Mouse (Mus musculus) erythroblast, adult 5-6 weeks (primary cell): Measurements from ENCODE around the gene Ubiad1. TPM values are rescaled to one million over a fixed set of nuclear protein-coding genes. Genes with fewer than 3 reads are reported as not detected.
A peak's percentile ranks its signal among the peaks of the same experiment; 100 is the strongest.

ENCODE experiments used
- ATAC-seq: replicated peaks from 2 replicates; pipeline ENCODE4 v1.8.0; 2016; ENCODE audit warnings: moderate number of reproducible peaks, mild to moderate bottlenecking, moderate TSS enrichment, inconsistent platforms; ENCODE audit not compliant: poor library complexity, low FRiP score, severe bottlenecking
- total RNA-seq, 2 experiments: library from RNA; stranded (forward) in 1 of 2; stranded (reverse) in 1 of 2; fragments of 150-400 nt in 1 of 2; fragments of 200-764, 138-1000 nt in 1 of 2; gene quantifications; 2 replicates each; pipeline versions ENCODE4 v1.2.3 to v1.2.4; 2015 to 2017; ENCODE audit warnings: low replicate concordance in 2 of 2

Gene Ubiad1
- total RNA-seq, 2 experiments from 2014 or later: 0.77 to 1.3 TPM

DNA sequence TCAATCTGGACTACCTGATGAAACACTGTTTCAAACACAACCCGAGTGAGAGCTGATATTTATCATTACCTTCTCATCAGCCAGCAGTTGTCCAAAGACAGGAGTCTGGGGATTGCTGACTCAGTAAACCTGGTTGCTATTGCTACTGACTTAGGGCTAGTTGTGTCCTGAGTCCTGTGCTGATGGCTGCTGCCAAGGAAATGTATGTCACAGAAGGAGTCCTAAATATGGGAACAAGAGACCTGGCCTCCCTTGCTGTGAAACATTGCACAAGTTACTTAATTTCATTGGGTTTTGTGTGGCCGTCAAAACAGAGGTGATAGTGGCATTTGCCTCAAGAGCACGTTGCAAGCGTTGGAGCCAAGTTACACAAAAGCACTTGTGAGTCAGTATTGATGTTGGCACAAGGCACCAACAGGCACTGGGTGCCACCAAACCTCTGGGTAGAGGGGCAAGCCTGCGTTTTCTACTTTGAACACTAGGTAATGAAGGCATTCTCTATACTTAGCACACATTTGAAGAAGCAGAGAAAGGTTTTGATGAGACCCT lies 11.0 kb upstream of the Ubiad1 start:
- no peak for ATAC-seq

DNA sequence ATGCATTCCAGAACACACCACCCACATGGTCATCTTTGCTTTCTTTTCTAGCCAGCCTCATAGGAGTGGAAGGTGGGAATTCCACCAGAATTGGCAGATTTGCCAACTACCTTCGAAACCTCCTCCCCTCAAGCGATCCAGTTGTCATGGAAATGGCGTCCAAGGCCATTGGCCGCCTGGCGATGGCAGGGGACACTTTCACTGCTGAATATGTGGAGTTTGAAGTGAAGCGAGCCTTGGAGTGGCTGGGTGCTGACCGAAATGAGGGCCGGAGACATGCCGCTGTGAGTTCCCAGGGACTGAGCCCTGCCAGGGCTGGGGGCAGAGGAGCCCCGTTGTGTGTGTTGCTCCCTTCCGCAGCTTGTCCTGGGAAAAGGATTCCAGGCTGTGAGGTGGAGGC lies 9.1 kb upstream of the Ubiad1 start:
- ATAC-seq: no peak

DNA sequence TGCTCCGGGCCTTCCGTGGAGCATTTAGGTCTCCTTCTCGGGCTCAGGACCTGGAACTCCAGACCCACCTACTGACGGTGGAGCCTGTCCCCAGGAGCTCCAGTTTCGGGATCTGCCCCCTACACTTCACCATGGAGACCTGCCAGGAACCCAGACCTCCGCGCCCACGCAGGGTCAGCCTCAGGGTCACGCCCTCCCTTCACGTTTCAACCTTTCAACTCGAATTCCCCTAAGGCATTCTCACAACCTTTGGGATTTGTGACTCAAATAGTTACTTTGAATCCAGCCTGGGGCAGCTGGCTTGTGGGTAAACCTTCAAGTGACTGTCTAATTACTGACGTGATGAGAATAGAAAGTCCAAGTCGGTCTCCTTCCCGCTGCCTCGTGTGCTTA lies 4.3 kb upstream of the Ubiad1 start:
- ATAC-seq: no peak

DNA sequence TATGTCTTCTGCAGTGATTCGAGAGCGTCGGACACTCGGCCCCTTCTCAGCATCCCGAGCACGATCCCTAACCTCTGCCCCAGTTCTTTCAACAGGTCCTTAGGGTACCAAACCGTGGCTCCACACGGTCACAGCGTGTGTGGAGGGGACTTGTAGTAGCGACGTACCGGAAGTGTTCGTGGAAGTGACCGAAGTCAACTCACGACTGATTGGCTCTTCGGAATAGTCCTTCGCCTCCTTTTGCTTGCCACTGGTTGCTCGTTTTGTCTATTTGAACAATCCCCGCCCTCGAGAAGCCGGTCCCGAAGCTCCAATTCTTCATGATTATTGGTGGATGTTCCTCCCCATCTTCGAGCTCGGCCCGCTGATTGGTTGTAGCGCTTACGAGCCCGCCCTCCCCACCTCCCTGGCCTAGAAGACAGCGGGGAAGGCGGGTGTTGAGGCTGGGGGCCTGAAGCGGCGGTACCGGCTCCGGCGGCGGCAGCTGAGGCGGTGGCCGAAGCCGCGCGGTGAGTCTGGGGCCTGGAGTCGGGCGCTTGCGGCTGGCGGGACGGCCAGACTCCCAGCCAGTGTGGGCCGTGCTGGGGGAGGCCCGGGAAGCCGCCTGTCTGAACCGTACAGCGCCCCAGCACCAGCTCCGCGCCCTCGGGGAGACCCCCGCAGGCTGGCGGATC lies 3.7 kb upstream of the Ubiad1 start, which contains the start of gene Mtor:
Gene Mtor (plus strand): TSS at position 433 of the 674 bp plus-strand sequence.
- peak; percentile 93 for ATAC-seq

DNA sequence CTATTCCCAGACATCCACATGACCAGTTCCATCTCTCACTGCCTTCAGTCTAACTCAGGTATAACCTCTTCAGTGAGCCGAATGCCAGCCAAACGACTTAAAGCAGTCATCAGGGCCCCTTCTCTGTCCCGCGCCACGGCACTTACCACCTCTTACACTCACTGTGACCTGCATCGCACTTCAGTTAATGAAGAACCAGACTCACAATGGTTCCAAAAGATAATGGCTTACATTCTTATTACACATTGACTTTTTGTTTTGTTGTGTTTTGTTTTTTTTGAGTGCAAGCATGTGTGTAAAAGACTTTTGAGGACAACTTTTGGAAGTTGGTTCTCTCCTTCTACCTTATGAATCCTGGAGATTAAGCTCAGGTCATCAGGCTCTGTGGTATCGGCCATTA lies 2.0 kb downstream of the Ubiad1 start:
- ATAC-seq: no peak

DNA sequence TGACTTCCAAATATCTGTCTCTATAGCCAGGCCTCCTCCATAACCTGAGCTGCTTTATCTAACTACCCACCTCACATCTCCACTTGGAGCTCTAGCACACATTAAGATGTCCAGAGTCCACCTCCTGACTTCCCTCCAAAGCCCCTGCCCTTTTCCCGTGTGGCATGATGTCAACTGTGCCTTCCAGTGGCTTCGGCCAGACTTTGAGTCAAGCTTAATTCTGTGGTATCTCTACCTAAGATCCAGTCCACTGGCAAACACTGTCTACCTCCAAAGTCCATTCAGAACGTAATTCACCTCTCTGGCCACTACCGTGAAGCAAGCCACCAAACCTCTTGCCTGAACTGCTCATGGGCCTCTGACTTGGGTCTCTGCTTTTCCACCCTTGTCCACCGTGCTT lies 2.6 kb downstream of the Ubiad1 start:
- ATAC-seq: no peak

DNA sequence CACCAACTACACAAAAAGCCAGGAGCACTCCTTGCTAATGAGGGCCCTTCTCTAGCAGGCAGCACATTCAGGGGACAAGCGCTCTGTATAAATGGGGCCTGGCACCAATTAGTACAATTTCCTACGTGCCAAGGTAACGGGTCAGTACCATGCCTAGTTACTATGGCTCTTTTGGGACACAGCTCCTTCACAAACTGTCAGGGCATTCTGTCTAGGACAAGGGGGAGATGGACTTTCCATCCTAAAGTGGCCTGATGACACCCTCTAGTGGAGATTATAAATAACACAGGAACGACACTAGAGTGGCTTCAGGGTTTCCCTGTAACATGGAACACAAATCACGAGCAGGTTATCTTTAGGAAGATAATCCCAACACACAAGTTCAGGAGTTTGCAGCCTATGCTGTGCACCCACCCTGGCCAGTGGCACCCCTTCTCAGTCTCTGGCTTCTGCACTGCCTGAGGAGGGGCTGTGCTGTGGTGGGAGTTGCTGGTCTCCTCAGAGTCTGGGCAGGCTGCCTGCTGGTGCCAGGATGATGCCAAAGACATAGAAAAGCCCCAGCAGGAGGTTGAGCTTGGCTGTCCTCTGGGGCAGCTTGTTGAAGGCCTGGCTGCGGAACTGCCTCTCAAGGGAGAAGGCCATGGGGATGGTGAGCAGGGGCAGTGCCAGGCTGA lies 8.8 kb downstream of the Ubiad1 start:
- no peak for ATAC-seq

DNA sequence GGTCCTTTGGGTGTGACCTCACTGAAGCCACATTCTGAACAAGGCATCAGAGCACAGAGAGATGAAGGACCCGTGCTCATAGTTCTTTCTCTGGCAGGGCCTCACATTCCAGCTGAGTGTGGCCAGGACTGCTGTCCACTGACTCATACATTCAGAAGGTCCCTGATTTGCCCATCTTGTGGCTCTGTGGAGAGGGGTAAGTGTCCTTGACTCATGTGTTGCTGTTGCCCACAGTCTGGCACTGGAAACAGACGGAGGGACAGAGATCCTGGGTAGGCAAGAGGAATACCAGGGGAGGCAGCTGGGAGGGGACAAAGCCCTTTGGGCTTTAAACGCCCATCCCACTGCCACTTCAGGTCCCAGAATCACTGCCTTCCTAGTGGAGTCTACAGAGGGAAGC lies 9.5 kb downstream of the Ubiad1 start:
- ATAC-seq: no peak

DNA sequence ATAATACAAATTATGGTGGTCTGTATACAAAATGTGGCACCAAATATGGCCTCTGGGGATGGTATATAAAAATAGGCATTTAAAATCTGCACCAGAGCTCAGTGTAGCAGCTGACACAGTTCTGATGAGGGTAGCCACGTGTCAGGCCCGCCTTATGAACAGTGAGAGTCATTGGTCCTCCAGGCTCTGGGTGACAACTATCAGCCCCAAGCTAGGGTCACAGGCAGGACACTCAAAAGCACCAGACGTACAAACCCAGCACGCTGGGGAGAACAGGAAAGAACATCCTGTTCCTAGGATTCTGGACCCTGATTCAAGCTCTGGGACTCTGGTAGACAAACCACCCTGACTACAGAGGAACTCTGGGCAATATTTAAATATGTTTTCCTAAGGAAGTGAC lies 10.0 kb downstream of the Ubiad1 start:
- ATAC-seq: no peak

DNA sequence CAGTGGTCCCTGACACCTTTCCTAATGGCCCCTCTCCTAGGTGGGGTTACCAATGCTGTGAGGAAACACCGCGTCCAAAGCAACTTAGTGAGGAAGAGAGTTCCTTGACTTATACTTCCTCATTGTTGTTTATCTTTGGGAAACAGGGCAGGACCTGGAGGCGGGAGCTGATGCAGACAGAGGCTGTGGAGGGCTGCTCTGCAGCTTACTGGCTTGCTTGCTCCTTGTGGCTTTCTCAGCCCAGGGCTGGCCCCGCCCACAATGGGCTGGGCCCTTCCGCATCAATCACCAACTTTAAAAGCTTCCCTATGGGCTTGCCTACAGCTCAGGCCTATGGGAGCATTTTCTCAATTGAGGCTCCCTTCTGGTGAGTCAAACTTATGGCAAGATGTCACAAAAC lies 10.8 kb downstream of the Ubiad1 start:
- ATAC-seq: no peak

DNA sequence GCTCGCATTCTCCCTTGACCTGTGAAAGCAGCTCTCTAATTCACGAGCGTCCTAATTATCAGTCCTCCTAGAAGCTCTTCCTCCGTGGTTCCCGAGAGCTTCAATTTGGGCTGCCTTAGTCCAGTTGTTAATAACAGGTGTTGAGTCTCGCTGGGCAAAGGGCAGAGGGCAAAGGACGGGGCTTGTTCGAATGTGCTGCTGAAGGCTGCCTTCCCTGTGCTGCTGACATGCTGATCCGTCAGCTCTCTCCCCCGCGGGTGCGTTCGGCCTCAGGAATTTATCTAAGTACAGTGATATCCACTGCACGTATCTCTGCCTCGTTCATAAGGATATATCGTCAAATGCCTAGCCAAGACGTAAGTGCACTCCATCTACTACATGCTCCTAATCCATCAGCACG lies 11.2 kb downstream of the Ubiad1 start:
- ATAC-seq: no peak

DNA sequence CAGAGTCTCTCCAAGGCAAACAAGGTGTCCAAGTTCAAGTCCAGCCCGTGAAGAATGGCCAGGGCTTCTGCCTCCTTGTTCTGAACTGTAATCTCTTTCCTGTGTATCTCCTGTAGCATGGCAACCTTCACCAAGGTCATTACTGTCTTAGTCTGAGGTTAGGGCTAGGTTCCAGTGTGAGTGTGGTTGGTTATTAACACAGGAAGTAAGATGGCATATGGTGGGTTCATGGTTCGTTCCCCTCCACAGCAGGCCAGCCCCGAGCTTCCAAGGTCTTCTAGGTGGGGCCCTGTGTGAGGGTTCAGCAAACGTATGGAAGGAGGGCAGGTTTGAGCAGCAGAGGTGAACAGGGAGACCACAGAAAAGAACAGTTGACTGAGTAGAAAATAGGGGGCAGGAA lies 12.1 kb downstream of the Ubiad1 start:
- ATAC-seq: no peak

DNA sequence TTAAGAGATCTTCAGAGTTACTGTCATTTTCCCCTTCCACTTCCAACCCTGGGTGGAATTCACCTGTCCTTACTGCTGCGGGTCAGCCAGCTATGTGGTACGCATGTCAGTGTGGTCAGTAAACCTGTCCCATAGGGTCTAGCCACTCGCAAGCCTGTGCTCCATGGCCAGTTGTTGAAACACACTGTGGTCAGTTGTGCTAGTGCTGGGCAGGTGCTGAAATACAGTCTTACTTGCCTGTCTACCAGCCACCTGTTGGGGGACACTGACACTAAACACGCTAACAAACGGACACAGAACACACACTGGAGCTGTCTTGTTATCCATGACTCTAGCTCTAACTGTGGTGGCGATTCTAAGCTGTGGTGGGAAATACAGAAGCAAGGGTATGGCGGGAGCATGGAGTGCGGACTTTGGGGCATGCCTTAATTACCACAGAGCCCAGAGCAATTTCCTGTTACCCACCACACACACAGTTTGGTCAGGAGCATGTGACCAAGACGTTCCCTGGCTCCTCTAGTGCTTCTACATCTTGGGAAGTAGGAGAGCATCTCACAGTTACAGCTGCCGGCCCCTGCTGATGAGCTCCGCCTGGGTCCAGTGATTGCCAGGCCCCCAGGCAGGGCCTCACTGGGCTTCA lies 13.6 kb downstream of the Ubiad1 start:
- ATAC-seq: no peak

DNA sequence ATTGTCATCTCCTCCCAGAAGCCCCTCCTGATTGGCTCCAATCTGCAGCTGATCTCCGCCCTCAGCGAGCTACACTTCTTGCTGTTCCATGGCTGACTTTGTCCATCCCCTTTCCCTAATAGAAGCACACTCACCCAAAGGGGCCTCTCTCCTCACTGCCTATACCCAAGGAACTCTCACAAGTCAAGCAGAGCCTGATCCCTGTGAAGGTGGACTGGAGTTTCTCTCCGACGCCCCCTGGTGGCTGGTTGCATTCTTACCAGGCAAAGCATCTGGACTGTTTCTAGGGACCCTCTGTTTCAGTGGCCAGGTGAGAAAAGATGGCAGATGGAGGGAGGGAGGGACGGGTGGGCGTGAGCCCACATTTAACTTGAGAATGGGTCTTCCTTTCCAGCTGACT lies 14.9 kb downstream of the Ubiad1 start:
- ATAC-seq: peak; percentile 71

DNA sequence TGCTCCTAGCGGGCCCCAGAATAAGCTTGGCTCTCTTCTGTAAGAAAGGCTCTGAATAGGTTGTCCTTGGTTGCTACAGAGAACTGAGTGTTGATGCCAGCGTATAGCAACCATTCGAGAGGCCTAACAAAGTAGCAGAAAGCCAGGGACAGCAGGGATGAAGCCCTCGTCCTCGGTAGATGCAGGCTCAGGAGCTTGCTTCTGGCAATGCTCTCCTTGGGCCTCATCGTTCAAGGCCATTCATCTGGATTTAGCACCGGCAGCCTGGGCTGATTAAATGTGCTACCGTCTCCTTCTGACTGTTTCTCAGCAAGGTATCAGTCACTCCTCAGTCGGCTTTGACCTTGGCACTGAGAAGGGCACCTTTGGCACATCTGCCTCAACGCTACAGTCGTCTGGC lies 15.4 kb downstream of the Ubiad1 start:
- no peak for ATAC-seq

DNA sequence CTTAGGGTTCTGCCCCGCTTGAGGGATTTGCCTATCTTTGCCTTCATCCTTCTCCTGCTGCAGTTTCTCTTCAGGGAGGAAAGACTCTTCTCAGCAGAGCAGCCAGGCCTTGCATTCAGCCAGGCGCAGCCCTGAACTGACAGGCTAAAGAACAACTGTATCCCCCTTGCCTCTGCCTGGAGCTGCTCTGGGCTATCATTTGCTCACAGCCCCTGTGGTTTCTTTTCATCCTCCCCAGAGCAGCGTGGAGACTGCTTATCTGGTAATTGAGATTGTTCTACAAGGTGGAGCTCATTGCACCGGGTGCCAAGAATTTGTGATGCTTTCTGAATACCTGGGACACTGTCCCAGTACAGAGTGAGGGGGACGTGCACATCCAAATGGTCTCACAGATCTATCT lies 16.0 kb downstream of the Ubiad1 start:
- no peak for ATAC-seq

DNA sequence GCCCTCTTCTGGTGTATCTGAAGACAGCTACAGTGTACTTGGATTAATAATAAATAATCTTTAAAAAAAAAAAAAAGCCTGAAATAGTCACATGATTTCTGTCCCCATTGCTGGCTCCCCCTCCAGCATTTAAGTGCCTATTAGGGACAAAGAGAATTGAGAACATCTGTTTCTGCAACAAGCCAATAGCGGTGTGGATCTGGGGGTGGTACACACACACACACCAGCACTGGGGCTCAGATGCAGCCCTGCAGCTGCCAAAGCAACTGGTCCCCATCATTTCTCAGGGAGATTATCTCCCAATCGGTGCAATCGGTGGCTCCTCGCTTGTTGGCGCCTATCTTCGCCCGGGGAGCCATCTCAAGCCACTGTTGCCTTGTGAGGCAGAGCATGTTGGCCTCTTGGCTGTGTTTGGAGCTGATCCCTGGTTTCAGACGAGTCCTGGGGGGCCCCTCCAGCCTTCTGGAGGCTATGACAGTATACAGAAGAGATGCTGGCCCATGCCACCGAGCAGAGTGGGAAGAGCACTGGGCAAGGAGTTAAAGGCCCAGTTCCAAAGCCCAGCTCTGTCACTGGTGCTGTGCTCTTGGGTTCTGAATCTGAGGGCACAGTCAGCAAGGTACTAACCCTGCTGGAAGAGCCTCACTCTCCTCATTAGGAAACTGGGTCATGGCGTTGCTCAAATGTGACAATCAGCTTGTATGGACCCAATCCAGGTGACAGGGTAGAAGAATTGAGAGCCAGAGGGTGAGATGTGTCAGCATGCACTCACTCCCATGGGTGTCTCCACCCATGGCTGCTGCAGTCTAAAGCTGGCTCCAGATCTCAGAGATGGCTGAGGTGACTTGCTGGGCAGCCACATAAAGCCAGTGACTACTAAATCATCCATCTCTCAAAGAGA lies 17.4 kb downstream of the Ubiad1 start:
- ATAC-seq: no peak

DNA sequence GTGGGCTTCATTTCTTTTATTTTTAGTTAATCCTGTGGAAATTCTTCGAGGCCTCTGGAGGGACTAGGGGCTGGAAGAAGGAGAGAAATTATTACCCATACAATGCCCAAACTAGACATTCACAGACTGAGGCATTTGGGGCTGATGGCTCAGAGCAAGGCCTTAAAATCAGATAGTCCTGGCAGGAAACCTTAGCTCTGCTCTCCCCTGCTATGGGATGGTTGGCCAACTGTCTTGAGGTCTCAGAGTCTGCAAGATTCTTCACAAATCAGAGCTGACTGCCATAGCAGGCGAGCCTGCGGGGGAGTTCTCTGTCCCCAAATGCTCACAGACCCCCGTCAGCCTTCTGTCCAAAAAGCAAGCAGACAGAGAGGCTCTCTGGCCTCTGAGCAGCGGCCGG lies 27.0 kb downstream of the Ubiad1 start:
- ATAC-seq: no peak

DNA sequence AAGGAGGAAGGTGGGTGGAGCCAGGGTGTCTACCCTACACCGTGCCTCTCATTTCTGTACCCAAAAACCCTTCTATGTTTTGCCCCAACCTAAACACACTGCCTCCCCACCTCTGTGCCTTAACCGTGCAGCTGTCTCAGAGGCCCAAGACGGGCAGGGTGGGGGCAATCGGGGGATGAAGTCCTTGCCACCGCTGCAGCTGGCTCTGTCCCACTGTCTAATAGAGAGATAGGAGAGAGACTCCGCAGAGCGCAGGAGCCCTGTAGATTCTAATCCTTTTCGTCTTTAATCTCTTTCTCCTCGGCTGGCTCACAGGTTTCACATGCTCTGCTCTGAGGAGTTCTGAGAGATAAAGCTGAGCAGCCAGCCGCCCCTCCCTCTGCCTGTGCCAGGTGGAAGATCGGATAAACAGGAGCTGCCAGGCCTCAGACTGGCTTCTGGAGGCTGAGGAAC lies 27.5 kb downstream of the Ubiad1 start:
- ATAC-seq: peak; percentile 65; the same call in 1 of the 2 replicates

DNA sequence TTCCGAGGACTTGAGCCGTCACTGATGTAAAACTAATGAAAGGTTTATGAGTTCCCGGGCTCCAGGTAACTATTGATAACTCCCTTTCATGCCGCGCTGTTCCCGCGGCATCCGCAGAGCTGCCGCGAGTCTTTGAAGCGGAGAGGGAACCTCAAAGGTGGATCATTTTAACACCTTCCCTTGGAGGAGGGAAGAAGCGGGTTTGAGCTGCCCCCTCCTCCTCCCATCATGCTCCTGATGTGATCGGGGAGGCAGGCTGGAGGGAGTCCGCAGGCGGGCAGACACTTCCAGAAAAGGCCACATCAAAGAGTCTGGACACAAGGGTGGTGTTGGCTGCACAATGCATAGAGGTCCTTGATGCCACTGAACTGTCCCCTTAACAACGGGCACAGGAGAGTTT lies 29.0 kb downstream of the Ubiad1 start:
- ATAC-seq: no peak
